Mouse (Mus musculus): ENCODE measurements around the gene Sppl3. TPM values are rescaled to one million over a fixed set of nuclear protein-coding genes. Genes with fewer than 3 reads are reported as not detected.

The Sppl3 gene
- polyA plus RNA-seq, 1 experiment from 2014 or later = 25.7 TPM

DNA sequence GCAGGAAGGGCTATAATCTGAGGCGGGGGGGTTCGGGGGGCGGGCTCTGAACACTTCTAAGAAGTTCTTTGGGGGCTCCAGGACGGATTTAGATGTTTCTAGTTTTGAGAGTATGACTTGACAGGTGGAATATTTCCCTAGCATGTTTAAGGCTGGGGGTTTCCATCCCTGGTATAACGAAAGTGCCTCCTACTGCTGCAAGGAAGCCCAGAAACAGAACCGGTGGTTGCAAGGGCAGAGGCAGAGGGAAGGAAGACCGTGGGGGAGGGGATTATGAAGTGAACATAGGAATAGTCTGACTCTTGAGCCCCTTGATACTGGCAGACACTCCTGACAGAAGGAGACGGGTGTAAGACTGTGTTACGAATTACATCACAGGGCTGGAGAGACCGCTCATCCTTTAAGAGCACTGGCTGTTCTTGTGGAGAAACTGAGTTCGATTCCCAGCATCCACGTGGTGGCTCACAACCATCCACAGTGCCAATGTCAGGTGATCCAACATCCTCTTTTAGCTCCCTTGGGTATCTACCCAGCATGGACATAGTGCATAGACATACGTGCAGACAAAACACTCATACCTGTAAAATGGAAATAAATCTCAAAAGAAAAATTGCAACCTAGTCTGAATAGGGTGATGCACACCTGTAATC lies 7.6 kb upstream of the Sppl3 start:
- Histone ChIP-seq H3K9ac (ENCODE audit: low read depth, low read length) (no peak overlapping the region), H3K27ac (replicated peaks; ENCODE audit: low read depth, low read length) (no peak overlapping the region), H3K4me1 (ENCODE audit: control insufficient read depth, insufficient read depth, low read length) (no peaks in the 10 kb centered on the region; the same call in 1 of the 2 replicates), H3K9me3 (ENCODE audit: control insufficient read depth, low read length) (no peaks in the 10 kb centered on the region), H3K36me3 (ENCODE audit: control insufficient read depth, insufficient read depth, low read length) (no peaks in the 10 kb centered on the region), H3K27me3 (replicated peaks; ENCODE audit: control insufficient read depth, insufficient read depth, low read length) (no peaks in the 10 kb centered on the region), H3K4me3 (ENCODE audit: low read depth, low read length) (no peak overlapping the region), H3K4me2 (ENCODE audit: low read depth, low read length) (no peak overlapping the region)
- DNase-seq (ENCODE audit: low spot score) (no peak), ATAC-seq (ENCODE audit: low read depth) (no peak)
- 80% methylated on average over 13 of the region's 13 CpGs for WGBS

DNA sequence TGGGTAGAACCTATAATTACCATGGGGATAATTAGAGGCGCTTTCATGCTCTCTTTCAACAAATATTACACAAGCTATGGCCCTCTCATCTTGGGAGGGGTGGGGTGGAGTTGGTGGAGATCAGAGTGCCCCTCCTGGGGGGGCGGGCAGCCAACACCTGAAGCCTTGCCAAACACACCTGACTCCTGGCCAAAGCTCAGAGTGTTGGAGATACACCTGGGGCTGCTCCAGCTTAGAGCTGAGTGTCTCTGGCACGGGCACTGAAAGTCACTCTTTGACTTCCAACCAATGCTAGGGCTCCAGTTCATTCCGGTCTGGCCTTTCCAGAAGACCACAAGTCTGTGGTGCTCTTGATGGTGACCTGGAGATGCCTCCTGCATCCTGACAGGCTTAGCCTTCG lies 3.2 kb upstream of the Sppl3 start:
- no peak overlapping the region for H3K27ac ChIP-seq (replicated peaks; ENCODE audit: low read depth, low read length)
- no peaks in the 10 kb centered on the region for H3K27me3 ChIP-seq (replicated peaks; ENCODE audit: control insufficient read depth, insufficient read depth, low read length)
- H3K4me3 ChIP-seq (ENCODE audit: low read depth, low read length) = no peak overlapping the region
- peaks cover 7% of the 10 kb centered on the region for H3K4me1 ChIP-seq (ENCODE audit: control insufficient read depth, insufficient read depth, low read length)
- ATAC-seq (ENCODE audit: low read depth) (no peak), DNase-seq (ENCODE audit: low spot score) (peak; percentile 56)
- no peak overlapping the region for H3K9ac ChIP-seq (ENCODE audit: low read depth, low read length)
- H3K36me3 ChIP-seq (ENCODE audit: control insufficient read depth, insufficient read depth, low read length) = no peaks in the 10 kb centered on the region
- H3K4me2 ChIP-seq (ENCODE audit: low read depth, low read length) = no peak overlapping the region
- WGBS = 75% methylated on average over 5 of the region's 5 CpGs
- no peaks in the 10 kb centered on the region for H3K9me3 ChIP-seq (ENCODE audit: control insufficient read depth, low read length)

DNA sequence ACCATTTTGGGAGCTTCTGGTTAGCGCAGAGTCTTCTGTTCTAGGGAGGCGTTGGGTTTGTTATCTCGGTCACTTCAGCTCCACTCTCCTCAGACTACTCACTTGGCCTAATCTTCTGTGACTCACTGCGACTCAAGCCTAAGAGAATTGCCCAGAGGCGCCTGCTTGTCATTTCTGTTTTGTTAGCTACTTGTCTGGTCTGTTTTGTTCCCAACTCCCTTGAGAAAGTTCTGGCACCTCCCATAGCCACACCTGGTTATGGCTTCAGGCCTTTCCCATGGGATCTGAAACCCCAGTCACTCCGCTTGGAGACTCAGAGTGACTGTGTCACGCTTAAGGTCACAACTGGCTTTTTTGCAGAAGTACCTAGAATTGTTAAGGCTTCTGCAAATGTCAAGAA lies 2.6 kb upstream of the Sppl3 start:
- H3K9me3 ChIP-seq (ENCODE audit: control insufficient read depth, low read length) = no peaks in the 10 kb centered on the region
- H3K36me3 ChIP-seq (ENCODE audit: control insufficient read depth, insufficient read depth, low read length) = no peaks in the 10 kb centered on the region
- no peak overlapping the region for H3K9ac ChIP-seq (ENCODE audit: low read depth, low read length)
- 86% methylated on average over 7 of the region's 7 CpGs for WGBS
- DNase-seq (ENCODE audit: low spot score) (peak; percentile 49), ATAC-seq (ENCODE audit: low read depth) (no peak)
- H3K4me1 ChIP-seq (ENCODE audit: control insufficient read depth, insufficient read depth, low read length) = peaks cover 12% of the 10 kb centered on the region
- H3K27ac ChIP-seq (replicated peaks; ENCODE audit: low read depth, low read length) = no peak overlapping the region
- H3K4me3 ChIP-seq (ENCODE audit: low read depth, low read length) = no peak overlapping the region
- H3K4me2 ChIP-seq (ENCODE audit: low read depth, low read length) = no peak overlapping the region
- H3K27me3 ChIP-seq (replicated peaks; ENCODE audit: control insufficient read depth, insufficient read depth, low read length) = no peaks in the 10 kb centered on the region

DNA sequence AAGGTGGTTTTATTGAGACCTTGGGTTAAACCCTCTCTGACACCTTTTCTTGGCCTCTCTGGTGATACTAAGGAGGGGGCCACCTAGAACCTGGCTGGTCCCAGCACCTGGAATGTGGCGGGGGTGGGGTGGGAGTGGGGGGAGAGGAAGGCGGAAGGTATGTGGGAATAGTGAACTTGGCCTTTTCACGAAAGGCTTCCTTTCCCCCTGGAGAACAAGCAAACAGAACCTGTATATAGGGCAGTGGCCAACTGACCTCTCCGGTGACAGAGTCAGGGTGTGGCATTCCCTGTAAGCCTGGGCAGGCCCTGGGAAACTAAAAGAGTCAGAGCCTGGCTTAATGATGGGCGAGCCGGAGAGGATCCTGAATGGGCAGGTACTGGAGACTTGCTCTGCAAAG lies 1.8 kb upstream of the Sppl3 start:
- H3K9ac ChIP-seq (ENCODE audit: low read depth, low read length) = no peak overlapping the region
- H3K4me3 ChIP-seq (ENCODE audit: low read depth, low read length) = no peak overlapping the region
- no peaks in the 10 kb centered on the region for H3K36me3 ChIP-seq (ENCODE audit: control insufficient read depth, insufficient read depth, low read length)
- H3K4me2 ChIP-seq (ENCODE audit: low read depth, low read length) = no peak overlapping the region
- H3K4me1 ChIP-seq (ENCODE audit: control insufficient read depth, insufficient read depth, low read length) = peaks cover 14% of the 10 kb centered on the region
- DNase-seq (ENCODE audit: low spot score) (no peak), ATAC-seq (ENCODE audit: low read depth) (no peak)
- no peaks in the 10 kb centered on the region for H3K9me3 ChIP-seq (ENCODE audit: control insufficient read depth, low read length)
- no peak overlapping the region for H3K27ac ChIP-seq (replicated peaks; ENCODE audit: low read depth, low read length)
- 83% methylated on average over 6 of the region's 6 CpGs for WGBS
- H3K27me3 ChIP-seq (replicated peaks; ENCODE audit: control insufficient read depth, insufficient read depth, low read length) = no peaks in the 10 kb centered on the region

DNA sequence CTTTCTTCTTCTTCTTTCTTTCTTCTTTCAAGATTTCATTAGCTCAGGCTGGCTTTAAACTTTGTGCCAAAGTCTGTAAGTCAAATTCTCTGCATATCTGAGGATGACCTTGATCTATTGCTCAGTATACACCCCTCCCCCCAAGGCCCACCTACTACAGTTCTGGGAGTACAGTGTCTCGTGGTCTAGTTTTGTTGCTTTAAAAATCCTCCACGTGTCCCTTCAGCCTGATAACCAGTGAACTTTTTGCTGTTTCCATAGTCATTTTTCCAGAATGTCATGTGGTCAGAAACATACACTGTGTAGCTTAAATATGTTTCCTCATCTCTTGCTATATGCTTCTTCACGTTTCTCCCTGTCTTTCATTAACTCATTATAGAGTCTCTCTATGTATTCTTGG lies 976 bp upstream of the Sppl3 start:
- DNase-seq (ENCODE audit: low spot score) (no peak), ATAC-seq (ENCODE audit: low read depth) (no peak)
- H3K4me3 ChIP-seq (ENCODE audit: low read depth, low read length) = peak overlapping the region; percentile 100; the same call in 1 of the 2 replicates
- peak overlapping the region; percentile 64 for H3K4me2 ChIP-seq (ENCODE audit: low read depth, low read length)
- no peaks in the 10 kb centered on the region for H3K9me3 ChIP-seq (ENCODE audit: control insufficient read depth, low read length)
- no peaks in the 10 kb centered on the region for H3K27me3 ChIP-seq (replicated peaks; ENCODE audit: control insufficient read depth, insufficient read depth, low read length)
- no peak overlapping the region for H3K27ac ChIP-seq (replicated peaks; ENCODE audit: low read depth, low read length)
- H3K4me1 ChIP-seq (ENCODE audit: control insufficient read depth, insufficient read depth, low read length) = peaks cover 17% of the 10 kb centered on the region
- no peak overlapping the region; the same call in 1 of the 2 replicates for H3K9ac ChIP-seq (ENCODE audit: low read depth, low read length)
- WGBS = 44% methylated on average over 3 of the region's 3 CpGs
- H3K36me3 ChIP-seq (ENCODE audit: control insufficient read depth, insufficient read depth, low read length) = no peaks in the 10 kb centered on the region

DNA sequence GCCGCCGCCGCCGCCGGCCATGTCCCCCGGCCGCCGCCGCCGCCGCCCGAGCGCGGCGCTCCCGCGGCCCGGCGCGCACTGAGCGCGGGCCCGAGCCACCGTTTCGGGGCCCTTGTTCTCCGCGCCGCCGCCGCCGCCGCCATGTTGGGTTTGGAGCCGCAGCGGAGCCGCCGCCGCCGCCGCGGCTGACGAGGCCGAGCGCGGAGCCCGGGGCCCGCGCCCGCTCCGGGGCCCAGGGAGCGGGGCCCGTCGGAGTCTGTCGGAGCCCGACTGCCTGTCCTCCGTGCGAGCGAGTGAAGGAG lies 231 bp downstream of the Sppl3 start:
- ATAC-seq (ENCODE audit: low read depth) (peak; percentile 32), DNase-seq (ENCODE audit: low spot score) (no peak)
- Histone ChIP-seq H3K27ac (replicated peaks; ENCODE audit: low read depth, low read length) (peak overlapping the region; percentile 92), H3K9me3 (ENCODE audit: control insufficient read depth, low read length) (no peaks in the 10 kb centered on the region), H3K36me3 (ENCODE audit: control insufficient read depth, insufficient read depth, low read length) (no peaks in the 10 kb centered on the region), H3K27me3 (replicated peaks; ENCODE audit: control insufficient read depth, insufficient read depth, low read length) (no peaks in the 10 kb centered on the region), H3K4me2 (ENCODE audit: low read depth, low read length) (peak overlapping the region; percentile 77), H3K9ac (ENCODE audit: low read depth, low read length) (peak overlapping the region; percentile 98), H3K4me3 (ENCODE audit: low read depth, low read length) (peak overlapping the region; percentile 100), H3K4me1 (ENCODE audit: control insufficient read depth, insufficient read depth, low read length) (peaks cover 17% of the 10 kb centered on the region)
- no CpG with 5 or more reads among the region's 57 CpGs for WGBS

DNA sequence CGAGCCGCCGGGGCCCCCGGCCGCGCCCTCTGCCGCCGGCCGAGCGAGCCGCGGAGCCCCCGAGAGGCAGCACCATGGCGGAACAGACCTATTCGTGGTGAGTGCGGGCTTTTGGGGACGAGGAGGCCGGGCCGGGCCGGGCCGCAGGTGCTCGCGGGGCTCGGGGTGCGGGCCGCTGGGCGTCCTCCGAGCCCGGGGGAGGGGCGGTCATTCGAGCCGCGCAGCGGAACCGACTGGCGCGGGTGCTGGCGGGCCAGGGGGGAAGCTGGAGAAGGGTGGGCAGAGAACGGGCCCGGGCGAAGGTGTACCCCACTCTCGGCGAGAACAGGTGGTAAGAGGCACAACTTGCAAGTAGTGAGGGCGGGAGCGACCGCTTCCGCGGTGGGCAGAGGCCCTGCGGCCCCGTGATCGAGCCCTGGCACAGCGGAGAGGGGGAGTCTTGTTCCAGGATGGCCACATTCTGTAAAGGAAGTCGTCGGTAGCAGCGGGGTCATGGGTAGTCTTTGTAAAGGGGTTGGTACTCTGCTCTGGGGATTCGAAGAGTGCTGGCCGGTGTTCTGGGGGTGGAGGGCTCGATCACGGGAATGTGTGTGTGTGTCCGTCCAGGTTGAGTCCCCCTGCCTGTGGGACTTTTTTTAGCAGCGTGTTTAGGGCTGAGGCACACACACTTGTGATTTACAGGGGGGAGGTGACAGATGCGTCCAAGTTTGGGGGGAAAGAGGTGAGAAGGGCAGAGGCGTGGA lies 753 bp downstream of the Sppl3 start:
- DNase-seq (ENCODE audit: low spot score) (peak; percentile 30), ATAC-seq (ENCODE audit: low read depth) (peak; percentile 17)
- Histone ChIP-seq H3K4me3 (ENCODE audit: low read depth, low read length) (peak overlapping the region; percentile 100), H3K27me3 (replicated peaks; ENCODE audit: control insufficient read depth, insufficient read depth, low read length) (no peaks in the 10 kb centered on the region), H3K4me1 (ENCODE audit: control insufficient read depth, insufficient read depth, low read length) (peaks cover 17% of the 10 kb centered on the region), H3K9ac (ENCODE audit: low read depth, low read length) (peak overlapping the region; percentile 98), H3K4me2 (ENCODE audit: low read depth, low read length) (peak overlapping the region; percentile 77), H3K36me3 (ENCODE audit: control insufficient read depth, insufficient read depth, low read length) (no peaks in the 10 kb centered on the region), H3K27ac (replicated peaks; ENCODE audit: low read depth, low read length) (peak overlapping the region; percentile 92), H3K9me3 (ENCODE audit: control insufficient read depth, low read length) (no peaks in the 10 kb centered on the region)
- 0% methylated on average over 28 of the region's 63 CpGs for WGBS

DNA sequence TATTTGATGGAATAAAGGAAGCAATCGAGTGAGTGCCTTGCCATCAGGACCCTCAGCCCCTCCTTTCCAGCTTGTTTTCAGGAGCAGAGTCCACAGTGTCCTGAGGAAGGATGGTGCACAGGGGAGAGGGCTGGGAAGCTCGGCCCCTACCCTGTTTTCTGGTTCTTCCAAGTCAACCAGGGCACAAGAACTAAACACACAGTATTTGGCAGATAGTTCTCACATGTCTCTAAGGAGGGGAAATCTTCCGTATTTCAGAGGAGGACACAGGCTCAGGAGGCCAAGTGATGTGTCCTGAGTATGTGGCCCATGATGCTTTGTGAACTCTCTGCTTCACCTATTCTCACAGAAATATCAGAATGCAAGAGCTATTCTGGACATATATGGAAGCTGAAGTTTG lies 2.5 kb downstream of the Sppl3 start:
- Histone ChIP-seq H3K27me3 (replicated peaks; ENCODE audit: control insufficient read depth, insufficient read depth, low read length) (no peaks in the 10 kb centered on the region), H3K27ac (replicated peaks; ENCODE audit: low read depth, low read length) (no peak overlapping the region), H3K4me1 (ENCODE audit: control insufficient read depth, insufficient read depth, low read length) (peaks cover 22% of the 10 kb centered on the region), H3K9me3 (ENCODE audit: control insufficient read depth, low read length) (no peaks in the 10 kb centered on the region), H3K4me2 (ENCODE audit: low read depth, low read length) (peak overlapping the region; percentile 77), H3K36me3 (ENCODE audit: control insufficient read depth, insufficient read depth, low read length) (no peaks in the 10 kb centered on the region), H3K4me3 (ENCODE audit: low read depth, low read length) (peak overlapping the region; percentile 100; the same call in 1 of the 2 replicates), H3K9ac (ENCODE audit: low read depth, low read length) (no peak overlapping the region)
- no peak for DNase-seq (ENCODE audit: low spot score)
- WGBS = 65% methylated on average over 3 of the region's 3 CpGs
- ATAC-seq (ENCODE audit: low read depth) = no peak

DNA sequence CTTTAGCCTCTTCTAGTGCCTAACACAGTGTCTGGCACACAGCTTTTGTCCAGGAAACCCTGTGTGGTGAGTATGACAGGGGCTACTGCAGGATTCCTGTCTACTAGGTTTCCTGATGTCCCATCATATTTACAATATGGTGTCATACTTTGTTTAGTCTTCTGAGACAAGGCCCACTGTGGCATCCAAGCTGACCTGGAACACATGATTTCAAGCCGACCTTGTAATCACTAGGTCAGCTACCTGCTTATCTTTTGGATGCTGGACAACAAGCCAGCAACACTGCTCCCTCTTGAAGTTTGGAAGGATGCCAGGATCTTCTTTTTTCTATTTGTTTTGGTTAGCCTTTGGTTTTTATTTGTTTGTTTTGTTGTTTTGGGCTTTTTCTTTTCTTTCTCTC lies 3.6 kb downstream of the Sppl3 start:
- H3K4me2 ChIP-seq (ENCODE audit: low read depth, low read length) = no peak overlapping the region
- DNase-seq (ENCODE audit: low spot score) (no peak), ATAC-seq (ENCODE audit: low read depth) (no peak)
- H3K36me3 ChIP-seq (ENCODE audit: control insufficient read depth, insufficient read depth, low read length) = no peaks in the 10 kb centered on the region
- H3K4me1 ChIP-seq (ENCODE audit: control insufficient read depth, insufficient read depth, low read length) = peaks cover 22% of the 10 kb centered on the region
- H3K9me3 ChIP-seq (ENCODE audit: control insufficient read depth, low read length) = no peaks in the 10 kb centered on the region
- no peaks in the 10 kb centered on the region for H3K27me3 ChIP-seq (replicated peaks; ENCODE audit: control insufficient read depth, insufficient read depth, low read length)
- no peak overlapping the region for H3K9ac ChIP-seq (ENCODE audit: low read depth, low read length)
- H3K4me3 ChIP-seq (ENCODE audit: low read depth, low read length) = no peak overlapping the region
- H3K27ac ChIP-seq (replicated peaks; ENCODE audit: low read depth, low read length) = no peak overlapping the region
- 80% methylated on average over 1 of the region's 1 CpGs for WGBS

Measured in embryonic facial prominence, embryonic 14.5 days (tissue).